Mouse (Mus musculus): ENCODE measurements around the gene Sdha. TPM values are rescaled to one million over a fixed set of nuclear protein-coding genes. Genes with fewer than 3 reads are reported as not detected.

Sdha gene
- total RNA-seq, 2 experiments from 2014 or later = 350 to 353 TPM

DNA sequence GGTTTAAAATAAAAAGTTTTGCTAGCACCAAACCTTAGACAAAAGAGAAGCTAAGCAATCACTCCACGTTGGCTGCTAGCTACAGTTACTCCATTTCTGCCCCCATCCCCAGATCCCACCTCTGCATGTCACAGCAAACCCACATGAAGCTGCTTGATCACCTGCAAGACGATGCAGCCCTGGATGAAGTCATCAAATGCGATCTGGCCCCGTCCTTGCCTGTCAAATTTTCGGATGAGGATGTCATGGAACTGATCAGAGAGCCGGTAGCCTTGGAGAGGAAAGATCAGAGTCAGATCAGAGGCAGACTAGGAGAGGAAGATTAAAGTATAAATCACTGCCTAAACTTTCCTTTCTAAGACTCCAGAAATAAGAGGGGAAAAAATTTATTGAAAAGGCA lies 44.7 kb downstream of the Sdha start:
- DNase-seq (ENCODE audit: low spot score in 2 of 2) = no peak

DNA sequence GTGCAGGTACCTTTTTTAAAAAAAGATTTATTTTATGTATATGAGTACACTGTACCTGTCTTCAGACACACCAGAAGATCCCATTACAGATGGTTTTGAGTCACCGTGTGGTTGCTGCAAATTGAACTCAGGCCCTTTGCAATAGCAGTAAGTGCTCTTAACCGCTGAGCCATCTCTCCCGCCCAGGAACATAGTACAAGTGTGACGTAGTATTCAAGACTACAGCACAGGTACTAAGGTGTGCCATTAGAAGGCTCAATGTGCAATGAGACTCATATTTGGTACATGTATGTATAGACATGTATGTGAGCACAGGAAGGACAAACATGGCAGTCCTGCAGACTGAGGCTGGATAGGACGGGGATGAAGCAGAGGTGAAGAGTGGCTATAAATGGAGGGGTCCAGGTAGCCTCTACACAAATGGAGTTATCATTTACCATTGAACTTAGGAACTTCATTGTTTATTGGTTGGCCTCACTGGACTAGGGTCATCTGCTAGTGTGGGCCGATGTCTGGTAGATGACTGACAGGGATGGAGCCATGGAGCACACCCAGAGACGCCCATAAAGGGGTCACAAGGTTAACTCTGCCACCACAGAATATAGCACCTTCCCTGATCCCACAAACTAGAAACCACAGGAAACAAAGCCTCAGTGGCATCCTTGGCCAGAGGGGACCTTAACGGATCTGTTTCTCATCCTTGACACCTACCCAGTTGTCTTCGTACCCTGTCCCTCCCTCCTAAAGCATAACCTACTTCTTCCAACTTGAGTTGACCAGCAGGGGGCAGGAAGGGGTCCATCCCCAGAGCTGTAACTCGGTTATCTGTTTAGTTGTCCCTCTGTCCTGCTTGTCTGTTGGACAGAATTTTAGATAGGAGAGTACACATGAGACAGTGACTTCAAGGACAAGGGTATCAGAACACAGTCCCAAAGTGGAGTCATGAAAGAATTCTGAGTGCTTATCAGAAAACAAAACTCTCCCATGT lies 47.7 kb downstream of the Sdha start:
- DNase-seq (ENCODE audit: low spot score in 2 of 2) = no peak

GRCm38 (mm10) chr13:74301607-74301984 lies 48.5 kb downstream of the Sdha start:
- DNase-seq (ENCODE audit: low spot score in 2 of 2) = no peak

- peak; percentile 68 to 79 for DNase-seq (ENCODE audit: low spot score in 2 of 2)
Observed at GRCm38 (mm10) chr13:74300925-74301606, 49.0 kb downstream of the Sdha start.

GRCm38 (mm10) chr13:74296376-74296775 lies 53.7 kb downstream of the Sdha start:
- no peak for DNase-seq (ENCODE audit: low spot score in 2 of 2)

DNA sequence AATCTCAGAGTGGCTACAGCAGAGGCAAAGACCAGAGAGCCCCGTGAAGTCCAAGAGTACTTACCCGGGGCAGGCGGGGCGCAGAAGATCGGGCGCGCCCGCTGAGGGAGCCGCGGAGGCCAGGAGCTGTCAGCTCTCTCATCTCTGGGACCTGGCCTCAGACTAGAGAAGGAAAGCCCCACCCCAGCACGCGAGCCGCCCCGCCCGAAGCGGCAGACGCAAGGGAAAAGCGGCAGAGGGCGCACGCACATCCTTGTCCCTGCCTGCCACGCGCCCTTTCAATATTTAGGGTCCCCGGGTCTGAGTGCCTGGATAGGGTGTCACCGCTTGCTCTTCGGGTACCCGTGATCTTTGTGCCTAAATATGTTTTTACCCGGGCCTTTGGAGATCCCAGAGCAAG lies 57.9 kb downstream of the Sdha start, which contains the start of gene Ahrr:
Gene Ahrr, minus strand, starts transcription at position 165 of the 400 bp plus-strand sequence.
- peak; percentile 52 to 58 for DNase-seq (ENCODE audit: low spot score in 2 of 2)

DNA sequence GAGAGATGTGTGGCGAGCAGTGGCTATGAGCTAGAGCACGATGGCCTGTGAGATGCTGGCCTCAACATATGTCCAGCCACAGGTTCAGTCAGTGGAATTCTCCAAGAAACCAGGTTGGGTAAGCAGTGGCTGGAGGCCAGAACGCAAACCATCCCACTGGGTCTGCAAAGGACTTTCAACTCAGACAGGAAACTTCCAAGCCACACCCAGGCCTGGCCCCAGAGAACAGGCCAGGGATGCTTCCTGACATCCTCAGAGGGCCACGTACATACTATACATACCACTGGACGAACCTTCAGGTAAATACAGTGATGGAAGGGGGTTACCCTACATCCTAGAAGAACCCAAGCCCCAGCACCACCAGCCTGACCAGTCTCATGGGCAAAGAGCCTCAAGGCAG lies 60.4 kb downstream of the Sdha start:
- no peak for DNase-seq (ENCODE audit: low spot score in 2 of 2)

DNA sequence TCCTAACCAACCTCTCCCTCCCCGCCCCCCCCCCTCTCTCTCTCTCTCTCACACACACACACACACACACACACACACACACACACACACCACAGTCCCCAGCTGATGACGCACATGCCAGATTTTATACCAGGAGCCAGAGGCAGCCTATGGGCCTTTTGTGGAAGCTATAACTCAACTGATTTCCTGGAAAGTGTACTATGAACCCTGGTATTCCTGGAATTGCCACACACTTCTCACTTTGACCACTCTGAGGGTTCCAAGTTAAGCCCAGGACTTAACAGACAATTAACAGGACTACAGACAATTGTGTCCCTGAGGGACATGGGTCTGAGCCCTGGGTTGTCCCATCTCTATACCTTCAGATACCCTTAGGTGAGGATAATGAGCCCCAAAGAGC lies 67.8 kb downstream of the Sdha start:
- DNase-seq (ENCODE audit: low spot score in 2 of 2) = no peak

DNA sequence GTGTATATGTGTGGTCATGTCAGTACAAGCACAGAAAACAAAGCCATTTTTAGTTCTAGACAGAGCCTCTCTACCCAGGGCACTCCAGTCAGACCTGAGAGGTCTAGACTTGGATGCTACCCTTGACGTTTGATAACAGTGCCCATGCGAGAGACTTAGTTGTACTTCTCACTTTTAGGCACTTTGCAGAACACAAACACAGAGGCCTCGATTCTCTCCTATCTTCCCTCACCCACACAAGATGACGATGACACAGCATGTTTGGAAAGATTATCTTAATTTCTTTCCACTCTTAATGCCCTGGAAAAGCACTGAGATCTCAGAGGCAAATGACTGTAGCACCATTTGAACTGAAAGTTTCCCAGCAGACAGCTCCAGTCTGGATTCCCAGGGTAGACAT lies 74.4 kb downstream of the Sdha start:
- DNase-seq (ENCODE audit: low spot score in 2 of 2) = no peak

Other genes starting within 250 kb of the Sdha start
- 1 to 10 TPM; 1.6 to 2.3 TPM for gene Slc9a3, start 228.8 kb downstream of the Sdha start, total RNA-seq (2021)
- 10 to 100 TPM; 70.5 to 73.8 TPM for gene Exoc3, start 141.5 kb downstream of the Sdha start, total RNA-seq (2021)
- gene Ahrr, start 57.9 kb downstream of the Sdha start, total RNA-seq (2021) = 1 to 10 TPM; 1.4 to 2.1 TPM
- gene Pdcd6, start 32.7 kb downstream of the Sdha start, total RNA-seq (2021) = 10 to 100 TPM; 79.6 to 79.7 TPM
- 10 to 100 TPM; 87.0 to 90.7 TPM for gene Ccdc127, start within 50 bp of the Sdha start, total RNA-seq (2021)
- gene Lrrc14b, start 13.7 kb upstream of the Sdha start, total RNA-seq (2021) = under 1 TPM in 1 of 2 experiments, not detected in 1; 0.19 TPM
- gene Zfp72, start 40.6 kb upstream of the Sdha start, total RNA-seq (2021) = 1 to 10 TPM; 5.2 to 5.3 TPM
- 100 to 1,000 TPM; 185 to 198 TPM for gene Ftl1-ps1, start 49.4 kb upstream of the Sdha start, total RNA-seq (2021)
- gene Zfp825, start 143.7 kb upstream of the Sdha start, total RNA-seq (2021) = 1 to 10 TPM; 8.0 to 8.1 TPM

Data from left cerebral cortex, adult 18-20 months (tissue).